Mouse (Mus musculus) hindlimb bud, embryonic 11.5 days (tissue): Measurements from ENCODE around the gene Prom1.

Source experiments
- DNase-seq: peaks from one replicate; pipeline ENCODE4 v3.0.0-alpha.2; 2012; ENCODE audit warnings: low read depth, low spot score; ENCODE audit errors: extremely low spot score

Gene Prom1

GRCm38 (mm10) chr5:43976821-43977561 is 124.8 kb downstream of the Prom1 start:
- DNase-seq = no peak

GRCm38 (mm10) chr5:43974166-43974565 is 127.7 kb downstream of the Prom1 start:
- no peak for DNase-seq

- no peak for DNase-seq
Observed at GRCm38 (mm10) chr5:43971156-43971555, 130.7 kb downstream of the Prom1 start.

- DNase-seq = no peak
Observed at GRCm38 (mm10) chr5:43970532-43970931, 131.3 kb downstream of the Prom1 start.

GRCm38 (mm10) chr5:43968634-43969033 is 133.2 kb downstream of the Prom1 start:
- no peak for DNase-seq

GRCm38 (mm10) chr5:43961056-43961455 is 140.8 kb downstream of the Prom1 start:
- no peak for DNase-seq

GRCm38 (mm10) chr5:43959884-43960440 is 141.9 kb downstream of the Prom1 start:
- no peak for DNase-seq

- no peak for DNase-seq
Observed at GRCm38 (mm10) chr5:43953241-43953640, 148.6 kb downstream of the Prom1 start.

GRCm38 (mm10) chr5:43948748-43949275 is 153.0 kb downstream of the Prom1 start:
- DNase-seq = no peak

GRCm38 (mm10) chr5:43948111-43948743 is 153.6 kb downstream of the Prom1 start:
- DNase-seq = peak; percentile 31

GRCm38 (mm10) chr5:43947330-43947977 is 154.4 kb downstream of the Prom1 start:
- DNase-seq = no peak
